Comparison of ENCODE assay signal across 23 mouse cellular contexts in genomic region chr3:18671681-18672080, GRCm38 (mm10).
A peak's percentile ranks its signal among the peaks of the same experiment; 100 is the strongest.
DNase-seq lines count a peak whose midpoint lies in the region; ATAC-seq and TF ChIP-seq lines count a peak whose summit lies in the region.
"Had no signal": no experiment of that assay in that cellular context is flagged by ENCODE, and none has a peak within 500 bp of the region (broad histone marks: within the 10 kb centered on the region; RNA-seq: fewer than 3 reads in every experiment).

No protein-coding gene starts in this region.

- H3K27me3 ChIP-seq in forebrain, embryonic 12.5 days, result no peaks in the 10 kb centered on the region
- H3K27me3 ChIP-seq in forebrain, embryonic 15.5 days, result no peaks in the 10 kb centered on the region
- no peaks in the 10 kb centered on the region for H3K27me3 ChIP-seq in forebrain, postnatal 0 days (ENCODE audit: insufficient read depth, low read length)
- H3K27me3 ChIP-seq in forebrain, embryonic 11.5 days (ENCODE audit: control insufficient read depth, insufficient read depth, low read length), result no peaks in the 10 kb centered on the region
- H3K27me3 ChIP-seq: CH12.LX; embryonic facial prominence, embryonic 12.5 days had no signal

- 68% methylated on average over 1 of the region's 1 CpGs for WGBS in forebrain, embryonic 12.5 days
- WGBS in forebrain, embryonic 15.5 days, result 50% methylated on average over 1 of the region's 1 CpGs
- 48% methylated on average over 1 of the region's 1 CpGs for WGBS in forebrain, postnatal 0 days
- 83% methylated on average over 1 of the region's 1 CpGs for WGBS in forebrain, embryonic 11.5 days

- no peak overlapping the region for H3K4me3 ChIP-seq in forebrain, embryonic 12.5 days (replicated peaks)
- H3K4me3 ChIP-seq in forebrain, embryonic 15.5 days, result no peak overlapping the region
- no peak overlapping the region for H3K4me3 ChIP-seq in forebrain, postnatal 0 days (ENCODE audit: low read depth, low read length)
- H3K4me3 ChIP-seq in forebrain, embryonic 11.5 days (ENCODE audit: low read depth, low read length), result no peak overlapping the region
- H3K4me3 ChIP-seq: embryonic facial prominence, embryonic 10.5 days; embryonic facial prominence, embryonic 12.5 days had no signal

- ATAC-seq in forebrain, embryonic 12.5 days (ENCODE audit: low FRiP score), result peak; percentile 39; the same call in 1 of the 2 replicates
- ATAC-seq in forebrain, embryonic 15.5 days (replicated peaks), result no peak
- peak; percentile 42 for ATAC-seq in forebrain, postnatal 0 days
- no peak; the same call in 1 of the 2 replicates for ATAC-seq in forebrain, embryonic 11.5 days (replicated peaks; ENCODE audit: low FRiP score)
- ATAC-seq: activated CD4-positive, CD25-positive, alpha-beta regulatory T cell, adult 4 months; CD4-positive, CD25-positive, alpha-beta regulatory T cell, adult 4 months; forebrain, embryonic 16.5 days; Patski had no signal

- no peak overlapping the region for H3K4me2 ChIP-seq in forebrain, embryonic 12.5 days
- no peak overlapping the region for H3K4me2 ChIP-seq in forebrain, embryonic 15.5 days (replicated peaks)
- no peak overlapping the region for H3K4me2 ChIP-seq in forebrain, postnatal 0 days (ENCODE audit: low read depth)
- H3K4me2 ChIP-seq in forebrain, embryonic 11.5 days (ENCODE audit: low read depth, low read length, severe bottlenecking), result no peak overlapping the region
- H3K4me2 ChIP-seq: embryonic facial prominence, embryonic 12.5 days had no signal

- no peak overlapping the region for H3K9ac ChIP-seq in forebrain, embryonic 12.5 days
- no peak overlapping the region for H3K9ac ChIP-seq in forebrain, embryonic 15.5 days (replicated peaks)
- no peak overlapping the region for H3K9ac ChIP-seq in forebrain, postnatal 0 days
- H3K9ac ChIP-seq in forebrain, embryonic 11.5 days (ENCODE audit: low read length), result no peak overlapping the region
- H3K9ac ChIP-seq: embryonic facial prominence, embryonic 12.5 days had no signal

- TF ChIP-seq CTCF in forebrain, postnatal 0 days (IDR thresholded peaks at IDR 0.05; ENCODE audit: low read depth), result no peak

- DNase-seq in forebrain, postnatal 0 days, result no peak
- no peak for DNase-seq in forebrain, embryonic 11.5 days (ENCODE audit: low spot score)
- DNase-seq in brain, adult 2 months (ENCODE audit: low read depth, low spot score), result peak; percentile 35
- DNase-seq in lung, adult 18-20 months, result no peak
- DNase-seq: adrenal gland, adult 8-10 months; adrenal gland, postnatal 14 days; adrenal gland, postnatal 36 days; B cell, adult 2 months; cerebellum, adult 11 months; cerebellum, adult 2 months; cerebellum, adult 9-10 months; cerebellum, postnatal 10 days; cerebellum, postnatal 25 days had no signal

- H3K27ac ChIP-seq in forebrain, embryonic 12.5 days, result 0 out of 2 replicates have a peak overlapping the region, but pooled peaks have one; percentile 21
- H3K27ac ChIP-seq in forebrain, embryonic 15.5 days (replicated peaks), result no peak overlapping the region
- H3K27ac ChIP-seq in forebrain, postnatal 0 days (ENCODE audit: low read depth, low read length), result no peak overlapping the region
- no peak overlapping the region for H3K27ac ChIP-seq in forebrain, embryonic 11.5 days (ENCODE audit: low read depth, low read length)
- H3K27ac ChIP-seq: embryonic facial prominence, embryonic 10.5 days; embryonic facial prominence, embryonic 12.5 days had no signal

- H3K4me1 ChIP-seq in forebrain, embryonic 12.5 days, result no peaks in the 10 kb centered on the region
- peaks cover 33% of the 10 kb centered on the region for H3K4me1 ChIP-seq in forebrain, embryonic 15.5 days
- peaks cover 16% of the 10 kb centered on the region for H3K4me1 ChIP-seq in forebrain, postnatal 0 days (ENCODE audit: insufficient read depth)
- no peaks in the 10 kb centered on the region for H3K4me1 ChIP-seq in forebrain, embryonic 11.5 days (replicated peaks; ENCODE audit: control insufficient read depth, insufficient read depth, low read length)
- H3K4me1 ChIP-seq: embryonic facial prominence, embryonic 10.5 days; embryonic facial prominence, embryonic 12.5 days had no signal

- no peaks in the 10 kb centered on the region for H3K36me3 ChIP-seq in forebrain, embryonic 12.5 days (replicated peaks)
- H3K36me3 ChIP-seq in forebrain, embryonic 15.5 days, result no peaks in the 10 kb centered on the region
- no peaks in the 10 kb centered on the region for H3K36me3 ChIP-seq in forebrain, postnatal 0 days (ENCODE audit: insufficient read depth)
- no peaks in the 10 kb centered on the region for H3K36me3 ChIP-seq in forebrain, embryonic 11.5 days (ENCODE audit: control insufficient read depth, insufficient read depth, low read length)
- H3K36me3 ChIP-seq: embryonic facial prominence, embryonic 10.5 days; embryonic facial prominence, embryonic 12.5 days; G1E had no signal

- no peaks in the 10 kb centered on the region for H3K9me3 ChIP-seq in forebrain, embryonic 12.5 days
- no peaks in the 10 kb centered on the region for H3K9me3 ChIP-seq in forebrain, embryonic 15.5 days
- no peaks in the 10 kb centered on the region for H3K9me3 ChIP-seq in forebrain, postnatal 0 days (ENCODE audit: low read length)
- no peaks in the 10 kb centered on the region for H3K9me3 ChIP-seq in forebrain, embryonic 11.5 days (ENCODE audit: control insufficient read depth, low read length)
- H3K9me3 ChIP-seq: embryonic facial prominence, embryonic 10.5 days; embryonic facial prominence, embryonic 12.5 days; G1E had no signal

Comparison
In these comparisons a context has a peak if more than half of its experiments do, and no peak if none do; other contexts are left out.
1. ATAC-seq: peak in forebrain, embryonic 12.5 days (single experiment) and forebrain, postnatal 0 days (single experiment); none in forebrain, embryonic 15.5 days (single experiment) and forebrain, embryonic 11.5 days (single experiment).